Mouse (Mus musculus) neural tube, embryonic 11.5 days (tissue): Measurements from ENCODE around the gene Olfr812. TPM values are rescaled to one million over a fixed set of nuclear protein-coding genes. Genes with fewer than 3 reads are reported as not detected.
"Not testable (repeated sequence)": the region's sequence is repeated elsewhere in the genome, so short reads cannot be mapped to it uniquely, and the experiment has no call there.

Experiments
- ATAC-seq: fragments of 200-750 bp; cut with Nextera tagmentation; 2 replicates; pipeline ENCODE4 v1.8.0; 2017; ENCODE audit warnings: moderate number of reproducible peaks, mild to moderate bottlenecking, moderate TSS enrichment, moderate library complexity; ENCODE audit not compliant: insufficient read depth, low FRiP score, low TSS enrichment
- DNase-seq: peaks from one replicate; pipeline ENCODE4 v3.0.0-alpha.2; 2015; ENCODE audit warnings: low spot score
- H3K27ac ChIP-seq: fragments of 300-500 bp; sonication (generic); 2 replicates; pipeline ENCODE4 v1.5.1; 2014; ENCODE audit warnings: low read depth, mild to moderate bottlenecking, low read length
- H3K27me3 ChIP-seq: fragments of 300-500 bp; sonication (generic); 2 replicates; pipeline ENCODE4 v1.6.1; 2014; ENCODE audit warnings: mild to moderate bottlenecking, low read length, mixed read lengths; ENCODE audit not compliant: control insufficient read depth, insufficient read depth
- H3K36me3 ChIP-seq: fragments of 300-500 bp; sonication (generic); 2 replicates; pipeline ENCODE4 v1.6.1; 2014; ENCODE audit warnings: mild to moderate bottlenecking, low read length, moderate library complexity, mixed read lengths; ENCODE audit not compliant: control insufficient read depth, insufficient read depth
- H3K4me1 ChIP-seq: fragments of 300-500 bp; sonication (generic); 2 replicates; pipeline ENCODE4 v1.6.1; 2014; ENCODE audit warnings: low read length, mixed read lengths; ENCODE audit not compliant: control insufficient read depth, insufficient read depth
- H3K4me2 ChIP-seq: fragments of 300-500 bp; sonication (generic); 2 replicates; pipeline ENCODE4 v1.6.1; 2014; ENCODE audit warnings: low read depth, mild to moderate bottlenecking, moderate library complexity
- H3K4me3 ChIP-seq: fragments of 300-500 bp; sonication (generic); 2 replicates; pipeline ENCODE4 v1.5.1; 2014; ENCODE audit warnings: low read depth, low read length
- H3K9ac ChIP-seq: fragments of 300-500 bp; sonication (generic); 2 replicates; pipeline ENCODE4 v1.6.1; 2014; ENCODE audit warnings: mild to moderate bottlenecking, low read length
- H3K9me3 ChIP-seq: fragments of 300-500 bp; sonication (generic); 2 replicates; pipeline ENCODE4 v1.6.1; 2016; ENCODE audit warnings: low read length; ENCODE audit not compliant: control insufficient read depth
- WGBS: fragments of 180-500 bp; shearing (Covaris S2); extraction: QIAGEN DNeasy Blood & Tissue Kit; methylation state at CpG from one replicate; pipeline ENCODE4 v1.1.7; 2014; 5-methylcytosine and 5-hydroxymethylcytosine counted together
- polyA plus RNA-seq: library from polyadenylated mRNA; unstranded; fragments of >200 nt; fragmentation: Nextera tagmentation; extraction: Ambion mirVana; gene quantifications from 2 replicates; pipeline ENCODE4 v1.2.1, GENCODE M21; 2014

The Olfr812 gene
- not detected in 2 replicates for polyA plus RNA-seq

- Histone ChIP-seq H3K4me2 (no peak within 1 kb of the TSS), H3K27ac (no peak within 1 kb of the TSS), H3K9ac (no peak within 1 kb of the TSS), H3K27me3 (no peaks in the 10 kb centered on the region), H3K36me3 (no peaks in the 10 kb centered on the region), H3K4me1 (no peaks in the 10 kb centered on the region), H3K4me3 (no peak within 1 kb of the TSS), H3K9me3 (no peaks in the 10 kb centered on the region)
- DNase-seq (no peak), ATAC-seq (no peak)
- 77% methylated on average over 1 of the region's 1 CpGs for WGBS
Observed at GRCm38 (mm10) chr10:129845994-129846393, at the start of gene Olfr812. Olfr812 (minus strand) TSS chr10:129846094.

- H3K4me2 ChIP-seq: no peak overlapping the region
- no peak overlapping the region for H3K9ac ChIP-seq
- H3K36me3 ChIP-seq: no peaks in the 10 kb centered on the region
- H3K27me3 ChIP-seq: no peaks in the 10 kb centered on the region
- H3K4me3 ChIP-seq: no peak overlapping the region
- DNase-seq (no peak), ATAC-seq (no peak)
- H3K9me3 ChIP-seq: no peaks in the 10 kb centered on the region
- no peak overlapping the region for H3K27ac ChIP-seq
- no peaks in the 10 kb centered on the region for H3K4me1 ChIP-seq
- WGBS: 95% methylated on average over 7 of the region's 7 CpGs
Observed at GRCm38 (mm10) chr10:129885934-129886333, 40.0 kb upstream of the Olfr812 start.

DNA sequence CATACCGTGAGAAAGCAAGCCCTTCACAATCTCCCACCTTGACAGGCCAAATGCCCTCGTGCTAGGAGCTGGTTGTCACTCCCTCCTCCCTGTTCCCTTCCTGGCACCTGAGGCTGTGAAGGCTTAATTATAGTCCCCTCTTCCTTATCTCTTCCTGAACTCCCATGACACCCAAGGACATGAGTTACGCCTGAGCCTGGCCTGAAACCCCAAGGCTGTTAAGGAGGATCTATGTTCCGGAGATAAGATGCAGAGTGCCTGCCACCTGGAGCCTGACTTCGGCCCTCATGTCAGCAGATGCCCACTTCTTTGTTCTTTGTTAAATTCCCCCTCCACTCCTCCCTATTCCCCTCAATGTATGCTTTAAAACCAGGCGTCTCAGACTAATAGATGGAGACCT lies 39.6 kb upstream of the Olfr812 start:
- not testable (repeated sequence) for ATAC-seq, H3K27ac ChIP-seq

DNA sequence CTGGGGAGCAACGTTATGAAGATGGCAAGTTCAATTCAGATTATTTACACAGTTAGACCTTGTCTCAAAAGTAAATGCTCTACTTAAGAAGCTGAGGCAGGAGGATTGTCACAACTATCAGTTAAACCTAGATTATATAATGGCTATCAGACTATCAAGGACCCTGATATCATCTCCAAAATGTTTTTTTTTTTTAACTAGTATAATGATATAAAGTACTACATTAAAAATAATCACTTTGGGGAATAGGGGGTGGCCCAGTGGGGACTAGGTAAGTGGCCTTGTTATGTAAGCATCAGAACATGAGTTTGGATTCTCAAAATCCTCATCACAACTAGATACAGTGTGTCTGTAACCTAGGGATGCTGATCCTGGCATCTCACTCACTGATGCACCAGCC lies 33.9 kb upstream of the Olfr812 start, which contains the start of gene Olfr814:
Gene Olfr814 (minus strand): TSS at position 101 of the 400 bp plus-strand sequence.
- H3K36me3 ChIP-seq, H3K4me2 ChIP-seq, H3K4me3 ChIP-seq, H3K4me1 ChIP-seq, ATAC-seq, H3K27ac ChIP-seq, H3K27me3 ChIP-seq, DNase-seq, H3K9ac ChIP-seq, H3K9me3 ChIP-seq: not testable (repeated sequence)
- no CpG with 5 or more reads among the region's 1 CpGs for WGBS

More for the DNA sequence above, 39.6 kb upstream of the Olfr812 start:
- not testable (repeated sequence) for H3K27me3 ChIP-seq, H3K36me3 ChIP-seq, H3K4me2 ChIP-seq, H3K9me3 ChIP-seq, H3K4me3 ChIP-seq, DNase-seq, H3K4me1 ChIP-seq, H3K9ac ChIP-seq
- WGBS: 78% methylated on average over 6 of the region's 6 CpGs

GRCm38 (mm10) chr10:129855067-129855466 lies 9.2 kb upstream of the Olfr812 start, which contains the start of gene Olfr813:
Olfr813 (plus strand) TSS chr10:129855367.
- Histone ChIP-seq H3K27me3 (no peaks in the 10 kb centered on the region), H3K9ac (no peak within 1 kb of the TSS), H3K4me1 (no peaks in the 10 kb centered on the region), H3K27ac (no peak within 1 kb of the TSS), H3K36me3 (no peaks in the 10 kb centered on the region), H3K4me3 (no peak within 1 kb of the TSS), H3K4me2 (no peak within 1 kb of the TSS), H3K9me3 (no peaks in the 10 kb centered on the region)
- DNase-seq (no peak), ATAC-seq (no peak)

DNA sequence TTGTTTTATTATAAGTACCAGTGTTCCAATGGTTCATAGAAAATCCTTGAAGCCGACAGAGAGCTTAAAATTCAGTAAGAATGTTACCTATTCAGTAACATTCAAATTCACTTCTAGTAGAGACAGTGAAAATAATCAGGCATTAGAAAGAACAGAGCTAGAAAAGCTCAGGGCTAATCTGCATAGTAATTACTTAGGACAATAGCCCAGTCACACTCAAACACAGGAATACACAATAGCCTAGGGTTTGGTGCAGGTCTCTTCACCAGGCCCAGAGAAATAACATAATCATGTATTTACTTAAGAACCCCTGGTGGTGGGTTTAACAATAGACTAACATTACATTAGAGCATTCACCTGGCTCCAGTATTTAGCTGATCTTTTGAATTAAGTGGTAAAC lies 1.4 kb upstream of the Olfr812 start:
- no peak for DNase-seq
- Histone ChIP-seq H3K9ac (no peak overlapping the region), H3K4me1 (no peaks in the 10 kb centered on the region), H3K36me3 (no peaks in the 10 kb centered on the region), H3K4me3 (no peak overlapping the region), H3K4me2 (no peak overlapping the region), H3K9me3 (no peaks in the 10 kb centered on the region), H3K27me3 (no peaks in the 10 kb centered on the region), H3K27ac (no peak overlapping the region)
- 69% methylated on average over 1 of the region's 1 CpGs for WGBS
- ATAC-seq: no peak

GRCm38 (mm10) chr10:129804296-129804695 lies 41.6 kb downstream of the Olfr812 start, which contains the start of gene Olfr811:
Olfr811 (minus strand) TSS chr10:129804396.
- no peak within 1 kb of the TSS for H3K4me3 ChIP-seq
- H3K4me1 ChIP-seq: no peaks in the 10 kb centered on the region
- WGBS: 86% methylated on average over 4 of the region's 4 CpGs
- H3K4me2 ChIP-seq: no peak within 1 kb of the TSS
- H3K9ac ChIP-seq: no peak within 1 kb of the TSS
- H3K27me3 ChIP-seq: no peaks in the 10 kb centered on the region
- ATAC-seq (no peak), DNase-seq (no peak)
- no peaks in the 10 kb centered on the region for H3K9me3 ChIP-seq
- no peak within 1 kb of the TSS for H3K27ac ChIP-seq
- no peaks in the 10 kb centered on the region for H3K36me3 ChIP-seq

- Histone ChIP-seq H3K36me3 (no peaks in the 10 kb centered on the region), H3K4me3 (no peak within 1 kb of the TSS), H3K9me3 (no peaks in the 10 kb centered on the region), H3K9ac (no peak within 1 kb of the TSS), H3K4me1 (no peaks in the 10 kb centered on the region), H3K4me2 (no peak within 1 kb of the TSS), H3K27me3 (no peaks in the 10 kb centered on the region), H3K27ac (no peak within 1 kb of the TSS)
- DNase-seq (no peak), ATAC-seq (no peak)
Observed at GRCm38 (mm10) chr10:129794817-129795216, 51.1 kb downstream of the Olfr812 start, which contains the start of gene Olfr810. Olfr810 (minus strand) TSS chr10:129794917.
